Mouse (Mus musculus) layer of hippocampus, adult 11-12 months (tissue): Measurements from ENCODE around the gene Hikeshi.

Experiments
- DNase-seq: peaks from one replicate; pipeline ENCODE4 v3.0.0; 2022; ENCODE audit warnings: low spot score

Gene Hikeshi

GRCm38 (mm10) chr7:89940571-89941463 is at the start of gene Hikeshi:
TSS of gene Hikeshi (minus strand) at chr7:89941204.
- DNase-seq: peak; percentile 96

GRCm38 (mm10) chr7:89984421-89984820 is 43.4 kb upstream of the Hikeshi start:
- no peak for DNase-seq

- no peak for DNase-seq
These were observed 42.4 kb upstream of the Hikeshi start for GRCm38 (mm10) chr7:89983441-89983840.

- no peak for DNase-seq
These were observed 40.6 kb upstream of the Hikeshi start for GRCm38 (mm10) chr7:89981557-89981956.

- DNase-seq: peak; percentile 93
These were observed 39.8 kb upstream of the Hikeshi start, which contains the start of gene Eed for GRCm38 (mm10) chr7:89980485-89981422. TSS of gene Eed (minus strand) at chr7:89980983.

GRCm38 (mm10) chr7:89980133-89980484 is 39.1 kb upstream of the Hikeshi start:
- DNase-seq: no peak

GRCm38 (mm10) chr7:89979432-89980130 is 38.6 kb upstream of the Hikeshi start:
- DNase-seq: no peak

- no peak for DNase-seq
These were observed 35.8 kb upstream of the Hikeshi start for GRCm38 (mm10) chr7:89976796-89977195.

- no peak for DNase-seq
These were observed 34.6 kb upstream of the Hikeshi start for GRCm38 (mm10) chr7:89975571-89975970.

GRCm38 (mm10) chr7:89967235-89967634 is 26.2 kb upstream of the Hikeshi start:
- DNase-seq: no peak

GRCm38 (mm10) chr7:89966771-89967170 is 25.8 kb upstream of the Hikeshi start:
- DNase-seq: no peak

GRCm38 (mm10) chr7:89963135-89963534 is 22.1 kb upstream of the Hikeshi start:
- DNase-seq: no peak

GRCm38 (mm10) chr7:89957300-89957699 is 16.3 kb upstream of the Hikeshi start:
- no peak for DNase-seq

- DNase-seq: no peak
These were observed 13.3 kb upstream of the Hikeshi start for GRCm38 (mm10) chr7:89954261-89954660.

GRCm38 (mm10) chr7:89949403-89949802 is 8.4 kb upstream of the Hikeshi start:
- no peak for DNase-seq

GRCm38 (mm10) chr7:89948026-89948425 is 7.0 kb upstream of the Hikeshi start:
- no peak for DNase-seq

- DNase-seq: no peak
These were observed 1.3 kb downstream of the Hikeshi start for GRCm38 (mm10) chr7:89939497-89940353.

GRCm38 (mm10) chr7:89923441-89924180 is 17.4 kb downstream of the Hikeshi start:
- DNase-seq: peak; percentile 80

GRCm38 (mm10) chr7:89917776-89918175 is 23.2 kb downstream of the Hikeshi start:
- DNase-seq: no peak

GRCm38 (mm10) chr7:89916711-89917110 is 24.3 kb downstream of the Hikeshi start:
- no peak for DNase-seq
